Mouse (Mus musculus): Measurements from ENCODE around the gene Ttc37.

The Ttc37 gene

GRCm38 (mm10) chr13:76157508-76157907, 59.0 kb downstream of the Ttc37 start:
- DNase-seq (ENCODE audit: low read depth, low spot score) = no peak

- no peak for DNase-seq (ENCODE audit: low read depth, low spot score)
Measured at GRCm38 (mm10) chr13:76160587-76160986, 62.1 kb downstream of the Ttc37 start.

GRCm38 (mm10) chr13:76174297-76174696, 75.8 kb downstream of the Ttc37 start:
- DNase-seq (ENCODE audit: low read depth, low spot score) = no peak

- no peak for DNase-seq (ENCODE audit: low read depth, low spot score)
Measured at GRCm38 (mm10) chr13:76178700-76179099, 80.2 kb downstream of the Ttc37 start.

GRCm38 (mm10) chr13:76187651-76188050, 89.1 kb downstream of the Ttc37 start:
- DNase-seq (ENCODE audit: low read depth, low spot score) = no peak

- DNase-seq (ENCODE audit: low read depth, low spot score) = no peak
Measured at GRCm38 (mm10) chr13:76189190-76189589, 90.7 kb downstream of the Ttc37 start.

GRCm38 (mm10) chr13:76190273-76190672, 91.7 kb downstream of the Ttc37 start:
- DNase-seq (ENCODE audit: low read depth, low spot score) = no peak

GRCm38 (mm10) chr13:76194937-76195336, 96.4 kb downstream of the Ttc37 start:
- no peak for DNase-seq (ENCODE audit: low read depth, low spot score)

- DNase-seq (ENCODE audit: low read depth, low spot score) = no peak
Measured at GRCm38 (mm10) chr13:76195431-76196138, 97.1 kb downstream of the Ttc37 start.

- no peak for DNase-seq (ENCODE audit: low read depth, low spot score)
Measured at GRCm38 (mm10) chr13:76197297-76197848, 98.8 kb downstream of the Ttc37 start.

GRCm38 (mm10) chr13:76199943-76200342, 101.4 kb downstream of the Ttc37 start:
- no peak for DNase-seq (ENCODE audit: low read depth, low spot score)

GRCm38 (mm10) chr13:76214928-76215327, 116.4 kb downstream of the Ttc37 start:
- no peak for DNase-seq (ENCODE audit: low read depth, low spot score)

- DNase-seq (ENCODE audit: low read depth, low spot score) = peak; percentile 3
Measured at GRCm38 (mm10) chr13:76215397-76215796, 116.9 kb downstream of the Ttc37 start.
